Mouse (Mus musculus): ENCODE results near the gene Gsdme. TPM values are rescaled to one million over a fixed set of nuclear protein-coding genes. Genes with fewer than 3 reads are reported as not detected.

Gene Gsdme
- polyA plus RNA-seq, 1 experiment from 2014 or later = 14.1 TPM

DNA sequence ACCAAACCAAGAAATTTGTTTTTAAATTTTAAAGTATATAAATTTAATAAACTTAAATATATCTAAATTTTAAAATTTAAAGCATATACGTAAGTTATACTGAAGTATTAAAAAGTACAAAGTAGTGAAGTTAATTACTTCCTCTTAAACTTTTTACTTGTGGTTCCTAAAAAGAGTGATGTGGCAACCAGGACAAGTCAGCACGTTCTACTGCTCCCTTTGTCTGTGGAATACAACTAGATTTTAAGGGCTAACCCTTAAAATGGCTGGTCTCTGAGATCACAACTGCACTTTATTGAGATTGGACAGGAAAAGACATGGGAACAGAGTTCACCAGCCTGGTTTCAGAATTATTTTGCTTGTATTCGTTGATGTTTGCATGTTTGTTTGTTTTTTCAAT lies 100.6 kb downstream of the Gsdme start:
- ATAC-seq (ENCODE audit: low FRiP score, low TSS enrichment) (no peak), DNase-seq (ENCODE audit: low spot score) (no peak)
- Histone ChIP-seq H3K27me3 (ENCODE audit: control insufficient read depth, insufficient read depth, low read length) (no peaks in the 10 kb centered on the region), H3K4me3 (ENCODE audit: low read depth, low read length) (no peak overlapping the region), H3K4me1 (replicated peaks; ENCODE audit: control insufficient read depth, insufficient read depth) (no peaks in the 10 kb centered on the region), H3K9me3 (ENCODE audit: control insufficient read depth, low read length) (no peaks in the 10 kb centered on the region), H3K36me3 (ENCODE audit: control insufficient read depth, insufficient read depth, low read length) (no peaks in the 10 kb centered on the region), H3K27ac (replicated peaks) (no peak overlapping the region), H3K9ac (ENCODE audit: low read length) (no peak overlapping the region), H3K4me2 (replicated peaks; ENCODE audit: low read depth) (no peak overlapping the region)
- 74% methylated on average over 3 of the region's 3 CpGs for WGBS
- TF ChIP-seq CTCF (IDR thresholded peaks at IDR 0.05; ENCODE audit: low read depth) (no peak), EP300 (optimal IDR thresholded peaks at IDR 0.05) (no peak)

DNA sequence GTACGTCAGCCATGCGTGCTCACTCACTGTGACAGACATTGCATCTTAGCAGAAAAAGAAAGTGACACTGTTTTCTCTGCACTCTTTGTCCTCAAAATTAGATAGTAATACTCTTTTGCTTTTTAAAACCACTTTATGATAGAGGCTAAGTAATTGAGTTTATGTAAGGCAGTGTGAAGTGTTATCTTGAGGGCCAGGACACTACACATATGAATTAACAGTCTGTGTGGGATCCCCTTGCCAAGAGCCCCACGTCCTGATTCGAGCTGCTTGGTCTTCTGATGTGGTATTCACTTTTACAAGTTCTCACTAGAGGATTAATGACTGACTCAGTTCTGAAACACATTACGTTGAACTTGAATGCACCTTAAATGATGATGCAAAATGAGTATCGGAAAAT lies 103.8 kb downstream of the Gsdme start:
- ATAC-seq (ENCODE audit: low FRiP score, low TSS enrichment) = no peak
- TF ChIP-seq CTCF (IDR thresholded peaks at IDR 0.05; ENCODE audit: low read depth) (no peak), EP300 (optimal IDR thresholded peaks at IDR 0.05) (no peak)
- DNase-seq (ENCODE audit: low spot score) = no peak
- WGBS = 88% methylated on average over 6 of the region's 6 CpGs
- Histone ChIP-seq H3K27me3 (ENCODE audit: control insufficient read depth, insufficient read depth, low read length) (no peaks in the 10 kb centered on the region), H3K9me3 (ENCODE audit: control insufficient read depth, low read length) (no peaks in the 10 kb centered on the region), H3K36me3 (ENCODE audit: control insufficient read depth, insufficient read depth, low read length) (no peaks in the 10 kb centered on the region), H3K9ac (ENCODE audit: low read length) (no peak overlapping the region), H3K4me2 (replicated peaks; ENCODE audit: low read depth) (no peak overlapping the region), H3K27ac (replicated peaks) (no peak overlapping the region), H3K4me3 (ENCODE audit: low read depth, low read length) (no peak overlapping the region), H3K4me1 (replicated peaks; ENCODE audit: control insufficient read depth, insufficient read depth) (no peaks in the 10 kb centered on the region)

DNA sequence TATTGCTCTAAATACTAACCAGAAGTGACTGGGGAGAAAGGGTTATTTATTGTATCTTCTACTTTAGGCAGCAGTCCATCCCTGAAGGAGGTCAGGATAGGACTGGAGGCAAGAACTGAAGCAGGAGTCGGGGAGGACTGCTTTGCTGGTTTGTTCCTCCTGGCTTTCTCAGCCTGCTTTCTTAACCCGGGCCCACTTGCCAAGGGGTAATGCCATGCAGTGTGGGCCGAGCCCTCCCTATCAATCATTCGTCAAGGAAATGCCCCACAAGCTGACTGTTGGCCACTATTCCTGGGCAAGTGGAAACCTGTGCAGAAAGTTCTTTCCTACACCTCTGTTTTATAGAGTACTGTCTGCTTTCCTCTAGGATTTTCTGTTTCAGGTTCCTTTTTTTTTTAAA lies 114.3 kb downstream of the Gsdme start:
- Histone ChIP-seq H3K27ac (replicated peaks) (no peak overlapping the region), H3K4me3 (ENCODE audit: low read depth, low read length) (no peak overlapping the region), H3K4me1 (replicated peaks; ENCODE audit: control insufficient read depth, insufficient read depth) (no peaks in the 10 kb centered on the region), H3K9me3 (ENCODE audit: control insufficient read depth, low read length) (no peaks in the 10 kb centered on the region), H3K36me3 (ENCODE audit: control insufficient read depth, insufficient read depth, low read length) (no peaks in the 10 kb centered on the region), H3K4me2 (replicated peaks; ENCODE audit: low read depth) (no peak overlapping the region), H3K27me3 (ENCODE audit: control insufficient read depth, insufficient read depth, low read length) (no peaks in the 10 kb centered on the region), H3K9ac (ENCODE audit: low read length) (no peak overlapping the region)
- DNase-seq (ENCODE audit: low spot score) (no peak), ATAC-seq (ENCODE audit: low FRiP score, low TSS enrichment) (no peak)
- 73% methylated on average over 4 of the region's 4 CpGs for WGBS
- no peak for TF ChIP-seq CTCF (IDR thresholded peaks at IDR 0.05; ENCODE audit: low read depth)
- TF ChIP-seq EP300 (optimal IDR thresholded peaks at IDR 0.05) = no peak

DNA sequence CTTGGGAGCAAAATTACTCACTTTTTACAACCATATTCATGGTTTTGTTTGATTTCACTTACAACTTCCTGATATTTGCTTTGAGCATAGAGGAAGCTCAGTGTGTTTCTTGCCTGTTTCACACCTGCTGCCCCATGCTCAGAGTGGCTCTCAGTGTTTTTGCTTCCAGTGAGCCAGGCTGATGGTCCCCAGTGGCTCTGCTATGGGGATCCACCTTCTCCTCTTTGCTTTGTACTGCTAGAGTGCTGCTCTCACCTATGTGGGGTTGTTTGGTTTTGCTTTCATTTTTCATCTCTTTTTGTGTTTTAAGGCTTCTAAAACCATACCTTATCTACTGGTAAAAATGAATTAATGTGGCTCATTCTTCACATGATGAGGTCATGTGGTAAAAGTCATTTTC lies 117.5 kb downstream of the Gsdme start:
- Histone ChIP-seq H3K4me1 (replicated peaks; ENCODE audit: control insufficient read depth, insufficient read depth) (no peaks in the 10 kb centered on the region), H3K27me3 (ENCODE audit: control insufficient read depth, insufficient read depth, low read length) (no peaks in the 10 kb centered on the region), H3K9me3 (ENCODE audit: control insufficient read depth, low read length) (no peaks in the 10 kb centered on the region), H3K9ac (ENCODE audit: low read length) (no peak overlapping the region), H3K4me3 (ENCODE audit: low read depth, low read length) (no peak overlapping the region), H3K4me2 (replicated peaks; ENCODE audit: low read depth) (no peak overlapping the region), H3K36me3 (ENCODE audit: control insufficient read depth, insufficient read depth, low read length) (no peaks in the 10 kb centered on the region), H3K27ac (replicated peaks) (no peak overlapping the region)
- TF ChIP-seq CTCF (IDR thresholded peaks at IDR 0.05; ENCODE audit: low read depth) (no peak), EP300 (optimal IDR thresholded peaks at IDR 0.05) (no peak)
- DNase-seq (ENCODE audit: low spot score) (no peak), ATAC-seq (ENCODE audit: low FRiP score, low TSS enrichment) (no peak)

DNA sequence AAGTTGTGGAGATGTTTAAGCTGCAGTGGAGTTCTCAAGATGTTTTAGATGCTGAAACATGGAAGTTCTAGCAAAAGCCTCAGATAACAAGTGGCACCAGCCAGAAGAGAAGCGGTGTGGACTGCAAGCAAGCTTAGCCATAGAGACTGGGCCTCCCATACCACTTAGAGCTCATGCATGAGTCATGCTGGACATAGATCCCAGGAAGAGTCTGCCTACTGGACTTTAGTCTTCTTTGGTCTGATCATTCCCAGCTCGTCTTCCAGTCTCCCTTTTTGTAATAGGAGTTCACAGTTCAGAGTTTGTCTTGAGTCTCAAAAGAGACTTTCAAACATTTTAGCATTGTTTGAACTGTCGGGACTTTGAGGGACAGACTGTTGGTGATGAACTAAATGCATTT lies 124.1 kb downstream of the Gsdme start:
- no peak overlapping the region for H3K27ac ChIP-seq (replicated peaks)
- no peak for DNase-seq (ENCODE audit: low spot score)
- WGBS = 77% methylated on average over 3 of the region's 3 CpGs

More for the DNA sequence above, 124.1 kb downstream of the Gsdme start:
- Histone ChIP-seq H3K9ac (ENCODE audit: low read length) (no peak overlapping the region), H3K36me3 (ENCODE audit: control insufficient read depth, insufficient read depth, low read length) (no peaks in the 10 kb centered on the region), H3K4me3 (ENCODE audit: low read depth, low read length) (no peak overlapping the region), H3K9me3 (ENCODE audit: control insufficient read depth, low read length) (no peaks in the 10 kb centered on the region), H3K4me1 (replicated peaks; ENCODE audit: control insufficient read depth, insufficient read depth) (no peaks in the 10 kb centered on the region), H3K27me3 (ENCODE audit: control insufficient read depth, insufficient read depth, low read length) (no peaks in the 10 kb centered on the region), H3K4me2 (replicated peaks; ENCODE audit: low read depth) (no peak overlapping the region)
- TF ChIP-seq EP300 (optimal IDR thresholded peaks at IDR 0.05) = no peak
- TF ChIP-seq CTCF (IDR thresholded peaks at IDR 0.05; ENCODE audit: low read depth) = no peak
- ATAC-seq (ENCODE audit: low FRiP score, low TSS enrichment) = no peak

Other genes with a start within 250 kb of the Gsdme start
- gene Mpp6, start 153.6 kb downstream of the Gsdme start, polyA plus RNA-seq (2015; fragmentation: Nextera tagmentation; extraction: Ambion mirVana) = 24.5 and 28.1 TPM in 2 replicates
- gene Osbpl3, start 192.3 kb upstream of the Gsdme start, polyA plus RNA-seq (2015; fragmentation: Nextera tagmentation; extraction: Ambion mirVana) = 14.5 and 15.6 TPM in 2 replicates

Measured in stomach, postnatal 0 days (tissue).